Mouse (Mus musculus) right cerebral cortex, postnatal 25 days (tissue): ENCODE measurements around the gene Ninj1.

Experiments used
- DNase-seq: peaks from one replicate; pipeline ENCODE4 v3.0.0; 2022

Gene Ninj1

DNA sequence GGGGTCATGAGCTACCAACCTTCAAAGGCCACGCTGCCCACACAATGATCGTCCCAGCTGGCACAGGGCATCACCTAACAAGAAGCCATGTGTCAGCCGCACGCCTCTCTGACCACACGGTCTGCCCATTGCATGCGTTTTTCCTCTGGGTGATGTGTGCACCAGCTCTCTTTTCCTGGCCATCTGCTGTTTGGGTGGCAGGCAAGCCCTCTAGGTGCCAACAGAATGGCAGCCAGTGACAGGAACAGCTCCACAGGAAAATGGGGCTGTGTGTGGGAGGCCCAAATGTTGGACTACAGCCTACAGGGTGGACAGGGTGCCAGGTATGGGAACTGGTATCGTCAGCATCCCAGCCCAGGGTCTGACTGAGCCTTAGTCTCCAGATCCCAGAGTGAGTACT, 14.9 kb upstream of the Ninj1 start:
- peak; percentile 71 for DNase-seq

DNA sequence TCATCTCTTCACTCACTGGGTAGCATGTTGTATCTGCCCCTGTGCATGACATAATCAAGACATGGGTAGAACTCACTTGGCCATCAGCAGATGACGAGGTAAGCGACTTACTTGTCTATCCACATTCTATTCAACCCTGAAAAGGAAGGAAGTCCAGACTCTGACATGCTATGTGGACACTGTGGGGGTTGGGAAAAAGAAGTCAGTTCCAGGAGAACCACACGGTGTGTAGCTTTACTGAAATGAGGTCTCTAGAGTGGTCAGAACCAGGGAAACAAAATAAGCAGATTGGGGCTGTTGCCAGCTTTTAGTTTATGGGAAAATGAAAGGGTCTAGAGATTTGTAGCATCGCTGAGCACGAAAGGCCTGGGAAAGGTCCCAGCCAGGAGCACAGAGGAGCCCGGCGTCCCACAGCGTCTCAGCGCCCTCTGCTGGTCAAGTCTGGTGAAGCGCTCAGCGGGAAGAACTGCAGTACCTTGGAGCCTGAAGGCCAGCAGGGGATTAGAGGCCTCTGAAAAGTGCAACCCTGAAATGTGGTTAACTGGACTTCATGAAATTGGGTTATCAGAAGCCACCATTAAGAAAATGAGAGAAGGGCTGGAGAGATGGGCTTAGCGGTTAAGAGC, 14.2 kb upstream of the Ninj1 start:
- peak; percentile 81 for DNase-seq

DNA sequence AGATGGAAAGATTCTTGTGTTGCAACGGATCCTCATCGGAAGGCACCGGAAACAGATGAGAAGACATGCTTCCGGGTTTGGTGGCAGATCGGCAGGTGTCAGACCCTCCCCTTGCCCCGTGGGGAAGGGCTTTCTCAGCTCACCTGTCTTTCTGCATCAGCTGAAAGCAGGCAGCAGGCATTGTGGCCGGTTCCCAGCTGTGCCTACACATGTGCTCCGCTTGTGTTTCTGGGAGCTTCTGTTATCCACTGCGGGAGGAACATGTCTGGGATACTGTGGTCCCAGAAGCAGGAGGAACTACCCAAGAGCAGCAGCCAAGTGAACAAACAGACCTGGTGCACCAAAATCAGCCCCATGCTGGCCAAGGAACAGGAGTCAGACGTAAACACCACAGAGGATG, 11.8 kb upstream of the Ninj1 start:
- DNase-seq, result no peak

DNA sequence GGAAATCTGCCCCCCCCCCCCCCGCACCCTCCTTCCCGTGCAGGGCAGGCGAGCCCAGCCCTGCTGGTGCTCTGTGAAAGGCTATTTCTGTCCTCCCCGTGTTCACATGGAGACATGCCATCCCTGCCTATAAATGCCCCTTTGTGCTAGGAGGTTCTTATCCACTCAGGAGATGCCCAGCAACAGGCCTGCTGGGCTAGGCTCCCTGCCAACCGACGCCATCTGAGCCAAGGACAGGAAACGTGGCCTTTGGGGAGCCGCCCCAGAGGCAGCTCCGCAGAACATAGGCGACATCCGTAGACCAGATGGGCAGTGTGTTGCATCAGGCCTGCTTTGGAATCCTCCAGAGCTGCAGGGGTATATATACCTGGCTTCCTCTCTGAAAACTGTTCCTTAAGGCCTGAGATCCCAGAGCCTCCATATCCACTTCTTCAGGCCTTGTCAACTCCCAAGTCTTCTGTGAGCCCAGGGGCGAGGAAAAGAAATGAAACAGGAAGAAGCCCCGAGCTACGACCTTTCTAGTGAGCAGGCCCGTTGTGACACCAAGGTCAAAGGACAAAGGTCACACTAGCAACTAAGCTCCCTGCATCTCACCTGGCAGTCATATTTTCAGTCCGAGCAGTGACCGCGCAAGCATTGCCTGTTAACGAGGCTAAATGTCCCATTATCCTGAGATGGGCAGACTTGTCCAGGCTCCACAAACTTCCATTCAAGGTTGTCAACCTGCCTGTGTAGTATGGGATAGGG, 8.3 kb upstream of the Ninj1 start:
- DNase-seq, result peak; percentile 58

DNA sequence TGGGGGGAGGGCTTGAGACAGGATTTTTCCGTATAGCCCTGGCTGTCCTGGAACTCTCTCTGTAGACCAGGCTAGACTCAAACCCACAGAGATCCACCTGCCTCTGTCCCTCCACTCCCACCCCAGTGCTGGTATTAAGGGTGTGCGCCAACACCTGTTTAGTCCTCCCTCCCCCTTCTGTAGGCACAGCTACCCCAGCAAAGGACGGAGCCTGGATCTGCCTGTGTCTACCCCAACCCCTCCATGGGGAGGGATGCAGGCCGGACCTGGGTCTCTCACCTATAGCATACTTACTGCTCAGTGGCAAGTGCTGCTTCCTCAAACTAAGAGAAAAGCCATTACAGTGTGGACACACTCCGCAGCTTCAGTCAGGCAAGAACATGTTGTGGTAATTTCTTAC, 7.0 kb upstream of the Ninj1 start:
- DNase-seq, result no peak

DNA sequence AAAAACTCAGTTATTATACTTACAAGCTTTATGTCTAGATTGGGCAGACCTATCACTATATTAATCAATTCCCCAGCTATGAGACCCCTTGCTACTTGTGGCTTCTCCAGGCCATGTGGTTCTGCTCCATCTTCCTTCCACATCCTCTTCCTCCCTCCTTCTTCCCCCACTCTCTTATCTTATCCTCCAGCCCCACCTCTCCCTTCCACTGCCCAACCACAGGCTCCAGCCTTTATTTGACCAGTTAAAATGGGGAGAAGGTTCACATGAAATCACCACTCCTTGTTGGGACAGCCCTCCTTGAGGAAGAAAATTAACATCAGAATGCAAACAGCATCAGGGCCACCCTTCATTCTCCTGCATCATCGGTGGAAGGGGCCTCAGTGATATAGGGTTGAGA, 6.6 kb upstream of the Ninj1 start:
- DNase-seq, result no peak

DNA sequence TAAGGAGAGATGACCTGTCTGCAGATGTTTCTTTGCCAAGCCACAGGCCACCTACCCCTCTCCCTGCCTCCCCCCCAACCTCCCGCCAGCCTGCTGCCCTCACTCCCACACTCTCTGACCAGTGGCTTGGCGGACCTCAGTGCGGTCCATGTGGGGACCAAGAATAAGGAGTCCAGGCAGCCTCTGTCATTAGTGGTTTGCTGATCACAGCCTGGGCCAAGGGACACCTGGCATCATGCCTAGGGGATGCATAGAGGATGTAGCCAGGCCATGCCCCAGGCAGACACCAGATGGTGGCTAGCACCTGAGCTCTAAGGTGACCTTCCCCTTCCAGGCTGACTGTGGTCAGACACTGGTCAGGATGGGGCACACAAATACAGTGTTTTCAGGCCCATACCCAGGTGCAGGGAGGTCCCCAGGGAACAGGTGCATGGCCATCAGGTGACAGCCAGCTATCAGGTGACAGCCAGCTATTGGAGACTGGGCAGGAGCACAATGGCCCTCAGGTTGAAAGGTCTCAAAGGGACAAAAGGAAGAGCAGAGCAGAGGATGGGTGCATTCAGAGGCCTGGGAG, 5.8 kb upstream of the Ninj1 start:
- DNase-seq, result no peak

DNA sequence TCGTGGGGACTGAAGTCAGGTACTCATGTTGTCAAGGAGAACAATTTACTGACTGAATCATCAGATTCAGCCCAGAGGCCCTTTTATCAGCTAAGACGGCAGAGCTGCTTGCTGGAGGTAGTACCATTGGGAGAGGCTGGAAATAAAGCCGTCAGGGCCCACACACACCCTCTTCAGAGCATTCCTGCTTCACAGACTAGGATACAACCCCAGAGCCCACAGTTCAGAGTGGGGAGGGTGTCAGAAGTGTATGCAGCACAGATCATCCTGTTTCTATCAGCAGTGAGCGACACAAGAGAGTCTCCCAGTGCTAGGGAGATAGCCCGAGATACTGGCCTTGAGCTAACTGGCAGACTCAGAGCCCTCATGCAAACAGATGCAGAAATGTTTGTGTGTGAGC, 4.1 kb upstream of the Ninj1 start:
- DNase-seq, result no peak

DNA sequence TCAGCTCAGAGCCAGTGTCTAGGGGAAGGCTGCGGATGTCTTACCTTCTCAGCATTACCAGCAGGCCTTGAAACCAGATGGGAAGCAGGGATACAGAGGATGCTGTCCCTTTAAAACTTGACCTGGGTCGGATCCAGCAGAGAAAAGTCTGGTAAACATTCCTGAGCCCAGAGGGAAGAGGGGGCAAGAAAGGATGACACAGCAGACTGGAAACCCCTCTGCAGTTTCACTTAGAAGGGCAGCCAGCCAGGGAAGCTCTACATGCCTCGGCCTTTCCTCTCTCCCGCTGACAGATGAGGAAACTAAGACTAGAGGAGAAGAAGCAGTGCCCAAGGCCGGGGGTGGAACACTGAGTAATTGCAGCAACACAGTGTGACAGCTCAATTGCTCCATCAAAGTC, 3.6 kb upstream of the Ninj1 start:
- no peak for DNase-seq

DNA sequence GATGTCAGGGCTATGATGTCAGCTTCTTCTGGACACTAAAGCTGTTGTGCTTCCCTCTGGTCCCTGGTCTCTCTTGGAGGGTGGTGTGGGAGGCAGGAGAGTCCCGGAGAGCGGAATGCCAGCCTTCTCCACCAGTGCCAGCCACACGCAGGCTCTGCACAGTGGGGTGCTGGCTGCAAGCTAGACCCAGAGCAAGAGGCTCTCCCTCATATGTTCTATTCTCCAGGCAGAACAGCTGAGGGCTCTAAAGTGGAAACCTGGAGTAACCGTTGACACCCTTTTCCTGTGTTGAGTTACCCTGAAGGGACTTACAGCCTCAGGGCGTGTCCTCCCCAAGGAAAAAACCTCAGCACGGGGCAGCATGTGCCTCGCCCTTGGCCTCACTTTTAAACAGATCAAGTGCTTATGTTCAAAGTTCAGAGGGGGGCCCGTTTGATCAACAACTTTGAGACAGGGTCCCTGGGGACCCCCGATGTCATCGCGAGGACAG, 442 bp upstream of the Ninj1 start:
- no peak for DNase-seq

DNA sequence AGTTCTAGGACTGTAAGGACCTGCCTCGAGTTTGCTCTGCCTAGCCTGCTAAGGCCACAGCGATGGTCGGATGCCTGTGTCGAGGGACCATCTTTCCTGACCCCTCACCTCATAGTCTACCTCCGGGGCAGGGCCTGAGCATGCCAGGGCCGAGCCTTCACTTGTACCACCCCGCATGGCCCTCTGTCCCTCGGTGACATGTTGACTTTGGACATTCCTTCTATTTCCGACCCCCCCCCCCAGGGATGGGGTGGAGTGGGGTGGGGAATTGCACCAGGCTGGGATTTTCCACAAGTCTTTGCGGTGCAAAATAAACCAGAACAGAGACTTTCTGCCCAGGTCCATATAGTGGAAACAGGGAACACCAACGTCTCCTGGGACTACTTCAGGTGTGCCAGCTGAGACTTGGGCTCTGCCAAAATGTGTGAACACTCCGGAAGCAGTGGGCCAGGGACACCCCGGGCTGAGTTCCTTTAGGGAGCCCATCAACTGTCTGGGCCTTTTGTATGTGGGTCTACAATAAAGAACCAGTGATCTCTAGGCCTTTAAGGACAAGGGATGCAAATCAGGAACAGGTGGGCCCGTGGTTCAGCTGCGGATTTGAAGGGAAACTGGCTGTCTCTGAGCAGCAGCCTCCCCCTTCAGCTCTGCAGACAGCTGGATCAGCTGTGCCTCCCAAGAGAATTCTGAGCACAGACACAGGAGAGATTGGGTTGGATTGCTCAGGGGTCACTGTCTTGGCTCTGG, 1.1 kb downstream of the Ninj1 start:
- no peak for DNase-seq

DNA sequence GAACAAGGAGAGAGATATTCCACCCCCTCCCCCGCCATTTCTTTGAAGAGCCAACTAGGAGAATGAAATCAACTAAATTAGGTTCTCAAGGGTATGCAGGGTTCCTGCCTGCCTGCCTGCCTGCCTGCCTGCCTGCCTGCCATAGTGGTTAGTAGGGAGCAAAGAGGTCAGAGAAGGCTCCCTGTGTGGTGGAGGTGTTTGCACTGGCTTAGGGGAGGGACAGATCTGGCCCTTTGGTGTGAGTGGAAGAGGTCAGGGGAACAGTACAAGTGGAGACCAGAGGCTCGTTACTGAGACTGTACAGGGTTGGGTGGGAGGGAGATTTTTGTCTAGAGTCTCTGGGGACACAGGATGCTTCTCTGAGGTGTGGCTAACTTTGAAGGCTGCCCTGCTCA, 1.7 kb downstream of the Ninj1 start:
- no peak for DNase-seq

DNA sequence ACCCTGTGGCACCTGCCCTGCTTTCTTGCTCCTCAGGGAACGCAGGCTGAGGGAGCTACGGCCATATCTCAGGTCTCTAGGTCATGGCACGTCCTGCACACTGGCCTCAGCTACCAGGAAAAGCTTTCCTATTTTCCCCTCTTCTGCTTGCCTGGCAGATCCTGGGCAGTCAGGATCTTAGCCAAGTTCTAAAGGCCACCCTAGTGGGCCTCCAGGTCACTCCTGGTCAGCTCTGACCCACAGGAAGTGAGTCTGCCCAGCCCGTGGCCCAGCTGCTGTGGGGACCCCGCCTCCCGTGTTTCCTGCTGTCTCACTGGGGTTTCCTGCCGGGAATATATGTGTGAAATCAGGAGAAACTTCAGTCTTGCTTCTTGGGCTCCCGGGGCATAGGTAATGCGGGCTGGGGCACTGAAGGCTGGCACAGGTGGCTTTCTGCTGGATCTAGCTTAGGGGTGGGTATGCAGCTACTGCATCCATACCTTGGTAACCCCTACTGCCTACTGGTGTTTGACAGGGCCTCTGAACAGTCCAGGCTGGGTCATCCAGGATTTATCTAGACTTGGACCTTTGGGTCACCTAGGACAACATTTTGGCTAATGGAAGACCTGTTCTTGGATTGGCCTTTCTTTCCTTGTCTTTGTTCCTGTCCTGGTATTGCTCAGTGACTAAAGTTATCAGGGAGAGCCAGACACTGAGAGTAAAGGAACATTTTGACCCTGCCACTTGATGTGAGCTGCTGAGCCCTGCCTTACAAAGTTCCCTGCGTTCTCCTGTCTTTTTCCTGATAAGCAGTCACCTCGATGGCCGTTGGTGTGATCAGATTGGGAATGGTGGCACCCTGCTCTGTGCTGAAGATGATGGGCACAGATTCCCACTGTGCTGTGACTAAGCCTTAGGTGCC, 2.9 kb downstream of the Ninj1 start:
- no peak for DNase-seq

DNA sequence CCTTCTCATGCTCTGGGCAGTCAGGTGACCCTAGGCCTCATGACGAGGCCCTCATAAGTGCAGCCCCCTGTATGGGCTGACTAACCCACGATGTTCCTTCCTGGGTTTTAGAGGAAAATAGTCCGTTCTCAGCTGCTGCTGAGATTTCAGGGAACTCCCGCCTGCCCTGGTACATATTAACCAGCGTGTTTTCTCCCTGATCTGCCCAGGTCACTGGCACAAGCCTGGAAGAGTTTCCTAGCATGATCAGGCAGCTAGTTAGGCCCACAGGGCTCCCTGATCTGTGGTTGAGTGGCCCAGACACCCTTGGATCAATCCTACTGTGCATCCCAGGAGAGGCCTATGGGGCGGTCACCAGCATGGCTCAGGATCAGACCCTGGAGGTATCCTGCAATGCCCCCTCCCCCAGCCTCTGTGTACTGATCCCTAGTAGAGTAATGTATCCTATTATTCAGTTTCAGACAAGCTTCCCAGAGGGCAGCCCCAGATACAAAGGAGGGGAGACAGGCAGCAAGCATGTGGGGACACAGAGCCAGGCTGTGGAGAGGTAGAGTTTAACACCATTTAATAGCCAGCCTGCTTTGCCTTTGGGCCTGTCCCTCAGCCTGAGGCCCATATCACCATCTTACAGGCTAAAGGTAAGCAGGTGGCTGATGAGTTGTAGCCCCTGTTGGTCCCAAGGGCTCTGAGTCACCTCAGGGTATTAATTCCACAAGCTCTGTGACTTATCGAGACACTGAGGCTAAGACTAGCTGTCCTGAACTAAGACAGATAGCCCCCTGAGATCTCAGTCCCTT, 3.8 kb downstream of the Ninj1 start:
- DNase-seq, result no peak

DNA sequence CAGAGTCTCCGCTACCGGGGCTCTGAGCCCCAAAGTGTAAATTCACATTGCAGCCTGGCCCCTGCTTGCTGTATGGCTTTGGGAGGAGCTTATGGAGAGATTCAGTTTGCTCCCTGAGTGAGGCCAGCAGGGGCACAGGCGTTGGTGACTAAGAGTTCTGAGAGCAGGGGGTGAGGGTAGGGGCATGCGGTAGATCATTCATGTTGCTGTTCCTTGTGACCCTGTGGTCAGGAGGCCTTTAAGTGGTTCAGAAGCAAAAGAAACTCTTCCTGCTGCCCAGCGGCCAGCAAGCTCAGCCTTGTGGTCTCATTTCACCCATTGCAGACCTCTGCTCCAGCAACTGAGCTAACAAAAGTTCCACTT, 4.4 kb downstream of the Ninj1 start:
- no peak for DNase-seq

DNA sequence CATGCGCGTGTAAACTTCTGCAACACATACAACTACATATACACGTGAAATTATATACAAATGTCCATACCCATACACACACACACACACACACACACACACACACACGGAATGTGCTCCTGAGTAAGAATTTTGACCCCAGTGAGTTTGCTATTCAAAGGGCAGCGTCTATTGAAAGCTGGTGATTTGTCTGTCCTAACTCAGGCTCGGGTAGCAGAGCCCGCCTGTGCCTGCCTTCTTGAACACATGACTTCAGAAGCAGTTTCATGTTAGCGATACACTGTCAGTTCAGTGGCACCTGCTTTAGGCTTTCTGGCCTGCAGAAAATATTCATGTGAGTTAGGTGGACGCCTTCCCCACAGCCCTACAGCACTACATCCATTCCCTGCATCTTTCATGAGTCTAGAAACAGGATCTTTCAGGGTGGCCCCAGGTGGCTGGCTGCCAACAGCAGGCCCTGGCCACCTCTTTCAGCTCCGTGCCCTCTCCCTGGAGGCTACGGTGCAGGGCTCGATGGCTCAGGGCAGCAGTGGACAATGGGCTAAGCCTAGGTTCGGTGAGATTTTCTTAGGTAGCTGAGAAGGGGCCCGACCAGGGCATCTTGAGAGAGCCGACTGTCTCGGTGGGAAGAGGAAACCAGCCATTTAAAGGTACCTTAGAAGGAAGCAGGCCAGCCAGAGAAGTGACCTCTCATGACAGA, 5.0 kb downstream of the Ninj1 start:
- no peak for DNase-seq

DNA sequence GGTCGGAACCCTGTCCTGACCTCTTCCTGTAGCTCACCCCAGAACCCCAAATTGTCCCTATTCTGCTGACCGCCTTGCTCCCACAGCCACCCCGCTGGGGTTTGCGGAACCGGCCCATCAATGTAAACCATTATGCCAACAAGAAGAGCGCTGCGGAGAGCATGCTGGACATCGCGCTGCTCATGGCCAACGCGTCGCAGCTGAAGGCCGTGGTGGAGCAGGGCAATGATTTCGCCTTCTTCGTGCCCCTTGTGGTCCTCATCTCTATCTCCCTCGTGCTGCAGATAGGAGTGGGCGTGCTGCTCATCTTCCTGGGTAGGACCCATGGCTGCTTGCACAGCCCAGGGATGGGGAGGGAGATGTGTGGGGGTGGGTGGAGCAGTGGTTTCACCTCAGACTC, 6.4 kb downstream of the Ninj1 start:
- no peak for DNase-seq

DNA sequence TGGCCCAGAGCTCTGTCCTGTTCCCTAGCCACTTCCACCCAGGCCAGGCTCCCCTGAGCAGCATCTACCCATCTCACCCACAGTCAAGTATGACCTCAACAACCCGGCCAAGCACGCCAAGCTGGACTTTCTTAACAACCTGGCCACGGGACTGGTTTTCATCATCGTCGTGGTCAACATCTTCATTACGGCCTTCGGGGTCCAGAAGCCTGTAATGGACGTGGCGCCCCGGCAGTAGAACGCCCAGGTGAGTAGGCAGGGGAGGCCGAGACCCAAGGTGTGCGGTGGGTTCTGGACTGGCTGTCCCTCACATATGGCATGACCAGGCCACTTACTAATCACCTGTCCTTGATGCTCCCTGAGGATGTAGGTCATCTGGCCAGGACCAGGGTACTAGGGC, 7.5 kb downstream of the Ninj1 start:
- DNase-seq, result no peak

DNA sequence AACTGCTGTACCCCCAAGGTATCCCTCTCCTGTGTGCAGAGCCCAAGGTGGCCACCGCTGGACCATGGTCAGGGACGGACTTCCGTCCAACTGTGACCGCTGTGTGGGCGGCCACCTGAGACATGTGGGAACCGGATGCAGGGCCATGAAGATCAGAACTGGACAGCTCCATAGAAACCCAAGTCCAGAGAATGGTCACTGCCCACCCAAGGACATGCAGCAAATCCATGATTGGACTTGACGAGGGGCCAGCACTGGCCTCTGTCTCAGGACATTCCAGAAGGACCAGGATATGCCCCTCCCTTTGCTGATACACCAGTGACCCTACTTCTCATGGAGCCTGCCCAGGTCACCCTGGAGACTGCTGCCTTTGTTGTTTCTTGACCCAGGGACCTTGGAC, 8.4 kb downstream of the Ninj1 start:
- no peak for DNase-seq

DNA sequence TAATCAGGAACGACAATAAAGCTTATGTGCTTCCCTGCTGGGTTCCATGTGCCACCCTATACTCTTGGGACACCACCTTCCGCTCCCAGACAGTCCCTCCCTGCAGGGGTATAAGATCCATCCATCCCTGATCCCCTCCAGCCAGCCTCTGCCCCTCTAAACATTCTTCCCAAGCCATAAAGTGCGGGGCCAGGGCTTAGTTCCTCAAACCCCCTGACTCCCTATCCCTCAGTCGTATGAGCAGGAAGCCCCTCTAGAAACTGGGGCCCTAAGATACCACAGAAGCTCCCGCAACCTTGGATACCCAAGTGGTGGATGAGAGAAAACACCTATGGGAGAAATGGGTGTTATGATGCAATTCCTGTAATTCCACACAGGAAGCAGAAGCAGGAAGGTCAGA, 8.9 kb downstream of the Ninj1 start:
- no peak for DNase-seq

DNA sequence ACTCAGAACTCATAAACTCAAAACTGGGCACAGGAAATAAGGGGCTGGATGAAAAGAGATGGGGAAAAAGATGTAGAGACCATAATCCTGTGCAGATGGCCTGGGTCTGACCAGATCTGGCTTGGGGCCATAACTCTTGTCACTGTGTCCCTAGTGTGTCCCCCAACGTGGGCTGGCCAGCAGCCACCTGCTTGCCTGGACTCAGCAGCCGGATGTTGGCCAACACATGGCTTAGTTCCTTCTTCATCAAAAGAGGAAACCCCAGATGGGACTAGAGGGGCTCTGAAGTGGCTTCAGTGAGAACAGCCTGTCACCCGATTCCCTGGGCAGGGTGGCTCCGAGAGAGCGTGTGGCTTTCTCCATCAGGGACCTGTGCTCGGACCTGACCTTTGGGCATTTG, 9.5 kb downstream of the Ninj1 start:
- no peak for DNase-seq
